Mouse (Mus musculus) cortical plate, adult 2 months (tissue): ENCODE measurements at regions not wholly inside any gene's neighbourhood (a gene's known extent, or its start where the extent isn't known, plus 50 kb on each side); places are given as distances from the start of the nearest gene placed in this dataset.

ENCODE experiments used
- CTCF ChIP-seq: fragments of 200-500 bp; IDR thresholded peaks from 2 replicates; pipeline ENCODE4 v1.5.1; 2011; ENCODE audit warnings: mild to moderate bottlenecking, control low read depth, low read length; ENCODE audit not compliant: insufficient read depth; ENCODE audit errors: extremely low read depth
- POLR2A ChIP-seq: fragments of 200-500 bp; IDR thresholded peaks from 2 replicates; pipeline ENCODE4 v1.6.1; 2011; ENCODE audit warnings: mild to moderate bottlenecking, low read length, control low read depth; ENCODE audit not compliant: insufficient read depth; ENCODE audit errors: extremely low read depth

DNA sequence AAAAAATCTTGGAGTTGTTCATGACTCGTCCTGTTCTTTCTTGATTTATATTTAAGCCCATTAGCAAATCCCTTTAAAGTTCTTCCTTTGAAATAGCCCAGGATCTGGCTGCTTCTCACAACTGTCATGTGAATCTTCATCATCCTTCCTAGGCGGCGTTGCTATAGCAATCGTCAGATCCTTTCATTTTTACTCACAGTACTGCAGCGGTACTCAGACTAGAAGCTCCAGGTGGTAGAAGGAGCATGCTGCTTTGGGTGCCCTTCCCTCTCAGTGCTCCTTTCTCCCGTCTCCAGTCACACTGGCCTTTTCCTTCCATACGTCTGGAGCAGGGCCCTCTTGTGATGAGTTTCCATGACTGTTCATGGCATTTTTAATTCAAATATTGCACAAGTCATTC is 93.1 kb downstream of the Gm10260 start:
- TF ChIP-seq CTCF (no peak), POLR2A (peak; percentile 59; the same call in 1 of the 2 replicates)
